Mouse (Mus musculus): ENCODE data around the gene Fam122b. TPM values are rescaled to one million over a fixed set of nuclear protein-coding genes. Genes with fewer than 3 reads are reported as not detected.

Gene Fam122b
- total RNA-seq, 2 experiments from 2014 or later, result 3.0 to 6.5 TPM

GRCm38 (mm10) chrX:53204690-53205311, 64.8 kb downstream of the Fam122b start:
- no peak for ATAC-seq (replicated peaks; ENCODE audit: low FRiP score, poor library complexity, severe bottlenecking)

- ATAC-seq (replicated peaks; ENCODE audit: low FRiP score, poor library complexity, severe bottlenecking), result no peak
Measured at GRCm38 (mm10) chrX:53201616-53202015, 68.0 kb downstream of the Fam122b start.

GRCm38 (mm10) chrX:53197681-53198080, 71.9 kb downstream of the Fam122b start:
- no peak for ATAC-seq (replicated peaks; ENCODE audit: low FRiP score, poor library complexity, severe bottlenecking)

GRCm38 (mm10) chrX:53196392-53196791, 73.2 kb downstream of the Fam122b start:
- no peak for ATAC-seq (replicated peaks; ENCODE audit: low FRiP score, poor library complexity, severe bottlenecking)

Other genes with a start within 250 kb of the Fam122b start
- not detected in 2 replicates for gene Plac1, start 29.7 kb downstream of the Fam122b start, total RNA-seq (2015; ENCODE audit: low replicate concordance)
- 0.26 TPM in 1 of 2 replicates, not detected in the other for gene Plac1, start 29.7 kb downstream of the Fam122b start, total RNA-seq (2017; ENCODE audit: low replicate concordance)
- gene Fam122c, start 3.6 kb upstream of the Fam122b start, total RNA-seq (2015; ENCODE audit: low replicate concordance), result not detected in 2 replicates
- not detected in 2 replicates for gene Fam122c, start 3.6 kb upstream of the Fam122b start, total RNA-seq (2017; ENCODE audit: low replicate concordance)
- gene Mospd1, start 100.7 kb upstream of the Fam122b start, total RNA-seq (2015; ENCODE audit: low replicate concordance), result 67.1 and 79.0 TPM in 2 replicates
- gene Mospd1, start 100.7 kb upstream of the Fam122b start, total RNA-seq (2017; ENCODE audit: low replicate concordance), result 71.8 and 76.8 TPM in 2 replicates
- gene Etd, start 165.1 kb upstream of the Fam122b start, total RNA-seq (2015; ENCODE audit: low replicate concordance), result not detected in 2 replicates
- not detected in 2 replicates for gene Etd, start 165.1 kb upstream of the Fam122b start, total RNA-seq (2017; ENCODE audit: low replicate concordance)